ENCODE assay signal across 8 mouse cellular contexts in the genomic region with DNA sequence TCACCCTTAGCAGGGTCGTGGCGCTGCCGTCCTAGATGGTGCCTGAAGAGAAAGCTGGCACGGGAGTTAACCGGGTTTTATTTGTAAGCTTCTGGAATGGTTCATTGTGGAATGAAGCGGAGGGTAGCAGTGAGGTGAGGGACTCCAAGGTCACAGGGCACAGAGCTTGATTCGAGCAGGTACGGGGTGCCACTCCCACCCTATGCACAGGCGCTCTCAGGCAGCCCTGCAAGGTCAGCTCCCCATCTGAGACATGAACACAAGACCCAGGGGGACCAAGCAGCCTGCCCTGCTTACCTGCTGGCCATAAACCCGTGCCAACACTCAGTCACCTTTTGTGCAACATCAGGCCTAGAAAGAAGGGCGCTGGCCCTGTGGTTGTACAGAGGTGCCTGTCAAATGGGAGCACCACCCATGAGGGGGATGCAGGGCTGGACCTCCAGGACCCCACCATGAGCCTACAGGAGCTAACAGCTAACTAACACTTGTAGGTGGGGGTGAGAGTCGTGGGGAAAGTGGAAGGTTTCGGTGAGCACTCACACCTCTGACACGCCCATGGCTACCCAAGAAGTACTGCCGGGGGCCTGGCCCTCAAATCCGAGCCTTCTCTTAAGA. TPM values are rescaled to one million over a fixed set of nuclear protein-coding genes. Genes with fewer than 3 reads are reported as not detected.
DNase-seq lines count a peak whose midpoint lies in the region; ATAC-seq and TF ChIP-seq lines count a peak whose summit lies in the region.

No protein-coding gene starts in this region.

- peak; percentile 0; the same call in 1 of the 2 replicates for ATAC-seq in limb, embryonic 13.5 days (ENCODE audit: low FRiP score, low read depth)
- peak; percentile 5 for ATAC-seq in neural tube, embryonic 13.5 days (ENCODE audit: low read depth)
- no peak for ATAC-seq in activated CD4-positive, CD25-positive, alpha-beta regulatory T cell, adult 4 months

- peak overlapping the region; percentile 98 for H3K4me3 ChIP-seq in left cerebral cortex, adult 2 months
- peak overlapping the region; percentile 51 for H3K4me3 ChIP-seq in embryonic fibroblast, embryonic 13.5 days (ENCODE audit: insufficient read depth, low read length)
- peak overlapping the region; percentile 100 for H3K4me3 ChIP-seq in hindbrain, embryonic 10.5 days
- H3K4me3 ChIP-seq in limb, embryonic 13.5 days, result peak overlapping the region; percentile 100
- peak overlapping the region; percentile 98 for H3K4me3 ChIP-seq in neural tube, embryonic 13.5 days

- intact Hi-C loops in left cerebral cortex, adult 2 months (cut with DNase I), result loop anchor here (5.0 kb wide), 2 partner anchors 37 to 112 kb away; no protein-coding TSS in a partner anchor

- peaks cover 10% of the 10 kb centered on the region; the same call in 1 of the 2 replicates for H3K27me3 ChIP-seq in hindbrain, embryonic 10.5 days (ENCODE audit: insufficient read depth, poor library complexity, severe bottlenecking)
- no peaks in the 10 kb centered on the region for H3K27me3 ChIP-seq in limb, embryonic 13.5 days
- no peaks in the 10 kb centered on the region; the same call in 1 of the 2 replicates for H3K27me3 ChIP-seq in neural tube, embryonic 13.5 days

- peaks cover 25% of the 10 kb centered on the region for H3K36me3 ChIP-seq in hindbrain, embryonic 10.5 days
- H3K36me3 ChIP-seq in limb, embryonic 13.5 days, result peaks cover 21% of the 10 kb centered on the region
- peaks cover 20% of the 10 kb centered on the region for H3K36me3 ChIP-seq in neural tube, embryonic 13.5 days

- TF ChIP-seq CTCF in left cerebral cortex, adult 2 months (IDR thresholded peaks at IDR 0.05), result no peak
- TF ChIP-seq CTCF in embryonic fibroblast, embryonic 13.5 days (IDR thresholded peaks at IDR 0.05; ENCODE audit: borderline replicate concordance, insufficient read depth, low read length), result no peak

- peak overlapping the region; percentile 100 for H3K27ac ChIP-seq in left cerebral cortex, adult 2 months
- H3K27ac ChIP-seq in embryonic fibroblast, embryonic 13.5 days (ENCODE audit: insufficient read depth, low read length), result peak overlapping the region; percentile 99
- peak overlapping the region; percentile 100 for H3K27ac ChIP-seq in hindbrain, embryonic 10.5 days
- peak overlapping the region; percentile 100 for H3K27ac ChIP-seq in limb, embryonic 13.5 days
- peak overlapping the region; percentile 100 for H3K27ac ChIP-seq in neural tube, embryonic 13.5 days (replicated peaks)

- peak; percentile 43 for TF ChIP-seq POLR2A in embryonic fibroblast, embryonic 13.5 days (IDR thresholded peaks at IDR 0.05; ENCODE audit: low read depth, low read length)

- peaks cover 18% of the 10 kb centered on the region for H3K4me1 ChIP-seq in embryonic fibroblast, embryonic 13.5 days (ENCODE audit: control insufficient read depth, insufficient read depth, low read length)
- peaks cover 63% of the 10 kb centered on the region for H3K4me1 ChIP-seq in hindbrain, embryonic 10.5 days (replicated peaks)
- H3K4me1 ChIP-seq in limb, embryonic 13.5 days, result peaks cover 55% of the 10 kb centered on the region
- H3K4me1 ChIP-seq in neural tube, embryonic 13.5 days (replicated peaks), result peaks cover 61% of the 10 kb centered on the region

- peak overlapping the region; percentile 100 for H3K9ac ChIP-seq in limb, embryonic 13.5 days
- H3K9ac ChIP-seq in neural tube, embryonic 13.5 days, result peak overlapping the region; percentile 100

- H3K9me3 ChIP-seq in hindbrain, embryonic 10.5 days, result no peaks in the 10 kb centered on the region
- H3K9me3 ChIP-seq in limb, embryonic 13.5 days, result no peaks in the 10 kb centered on the region
- no peaks in the 10 kb centered on the region for H3K9me3 ChIP-seq in neural tube, embryonic 13.5 days

- H3K4me2 ChIP-seq in limb, embryonic 13.5 days (replicated peaks), result peak overlapping the region; percentile 95
- peak overlapping the region; percentile 80 for H3K4me2 ChIP-seq in neural tube, embryonic 13.5 days

- 4% methylated on average over 16 of the region's 16 CpGs for WGBS in hindbrain, embryonic 10.5 days
- WGBS in limb, embryonic 13.5 days, result 2% methylated on average over 16 of the region's 16 CpGs
- WGBS in neural tube, embryonic 13.5 days, result 3% methylated on average over 16 of the region's 16 CpGs

- peak in 1 of 2 experiments; percentile 41 for DNase-seq in left cerebral cortex, adult 2 months (ENCODE audit: extremely low spot score in 1 of 2, low spot score in 2 of 2)
- no peak for DNase-seq in left cerebral cortex, adult 11 months (ENCODE audit: low spot score)
- peak; percentile 56 to 59 for DNase-seq in adrenal gland, adult 18-20 months (ENCODE audit: low spot score in 2 of 2)
- DNase-seq in hindbrain, embryonic 10.5 days (ENCODE audit: low spot score), result no peak

RNA-seq across cellular contexts. Expression of a gene that starts 1.1 kb away (rescaled TPM):
- total RNA-seq in left cerebral cortex, adult 2 months (2021), result 1,000 to 10,000 TPM; 1,100 to 1,129 TPM
- 1,000 to 10,000 TPM in 1 of 2 experiments, 100 to 1,000 TPM in 1; 972 to 2,157 TPM for total RNA-seq in adrenal gland, adult 18-20 months (2021)
- 5,586 and 6,404 TPM in 2 replicates for polyA plus RNA-seq in embryonic fibroblast, embryonic 13.5 days (2011; ENCODE audit: insufficient read length, low read depth, missing spikeins)
- polyA plus RNA-seq in hindbrain, embryonic 10.5 days (2016; fragmentation: Nextera tagmentation; extraction: Ambion mirVana), result 3,119 and 3,536 TPM in 2 replicates
- polyA plus RNA-seq in limb, embryonic 13.5 days (2015; fragmentation: Nextera tagmentation; extraction: Ambion mirVana), result 2,628 and 2,724 TPM in 2 replicates
- 3,932 and 3,979 TPM in 2 replicates for polyA plus RNA-seq in neural tube, embryonic 13.5 days (2015; fragmentation: Nextera tagmentation; extraction: Ambion mirVana)
- polyA plus RNA-seq in activated CD4-positive, CD25-positive, alpha-beta regulatory T cell, adult 4 months (2017; shearing (Covaris generic)), result 1,000 to 10,000 TPM; 2,904 to 3,852 TPM

RNA-seq across cellular contexts. Expression of a gene that starts 11.9 kb away (rescaled TPM):
- under 1 TPM in 1 of 2 experiments, not detected in 1; 0.25 TPM for total RNA-seq in left cerebral cortex, adult 2 months (2021)
- total RNA-seq in adrenal gland, adult 18-20 months (2021), result under 1 TPM in 1 of 2 experiments, not detected in 1; 0.33 TPM
- not detected in 2 replicates for polyA plus RNA-seq in embryonic fibroblast, embryonic 13.5 days (2011; ENCODE audit: insufficient read length, low read depth, missing spikeins)
- polyA plus RNA-seq in hindbrain, embryonic 10.5 days (2016; fragmentation: Nextera tagmentation; extraction: Ambion mirVana), result 0.50 and 0.77 TPM in 2 replicates
- polyA plus RNA-seq in limb, embryonic 13.5 days (2015; fragmentation: Nextera tagmentation; extraction: Ambion mirVana), result 0.52 and 0.61 TPM in 2 replicates
- polyA plus RNA-seq in neural tube, embryonic 13.5 days (2015; fragmentation: Nextera tagmentation; extraction: Ambion mirVana), result 1.3 and 1.5 TPM in 2 replicates
- 1 to 10 TPM in 1 of 2 experiments, under 1 TPM in 1; 0.47 to 1.1 TPM for polyA plus RNA-seq in activated CD4-positive, CD25-positive, alpha-beta regulatory T cell, adult 4 months (2017; shearing (Covaris generic))

RNA-seq across cellular contexts. Expression of a gene that starts 29.1 kb away (rescaled TPM):
- total RNA-seq in left cerebral cortex, adult 2 months (2021), result 10 to 100 TPM; 16.1 to 17.6 TPM
- total RNA-seq in adrenal gland, adult 18-20 months (2021), result 10 to 100 TPM; 15.1 to 19.7 TPM
- polyA plus RNA-seq in embryonic fibroblast, embryonic 13.5 days (2011; ENCODE audit: insufficient read length, low read depth, missing spikeins), result 8.5 and 10.9 TPM in 2 replicates
- 38.0 and 45.9 TPM in 2 replicates for polyA plus RNA-seq in hindbrain, embryonic 10.5 days (2016; fragmentation: Nextera tagmentation; extraction: Ambion mirVana)
- polyA plus RNA-seq in limb, embryonic 13.5 days (2015; fragmentation: Nextera tagmentation; extraction: Ambion mirVana), result 37.0 and 38.6 TPM in 2 replicates
- polyA plus RNA-seq in neural tube, embryonic 13.5 days (2015; fragmentation: Nextera tagmentation; extraction: Ambion mirVana), result 53.9 and 59.7 TPM in 2 replicates
- polyA plus RNA-seq in activated CD4-positive, CD25-positive, alpha-beta regulatory T cell, adult 4 months (2017; shearing (Covaris generic)), result 10 to 100 TPM; 12.2 to 18.7 TPM

Comparison
In these comparisons a context has a peak if more than half of its experiments do, and no peak if none do; other contexts are left out.
1. DNase-seq: peak in adrenal gland, adult 18-20 months (2 of 2); none in left cerebral cortex, adult 11 months (single experiment) and hindbrain, embryonic 10.5 days (single experiment).
2. Peak in every context shown above with its lines, with median percentiles within 50 percentile points of each other: H3K27ac ChIP-seq and H3K4me3 ChIP-seq.